Mouse (Mus musculus) kidney, adult 18-20 months (tissue): ENCODE measurements around the gene Tmem266.

Experiments
- DNase-seq: peaks from one replicate; pipeline ENCODE4 v3.0.0; 2021

Gene Tmem266

DNA sequence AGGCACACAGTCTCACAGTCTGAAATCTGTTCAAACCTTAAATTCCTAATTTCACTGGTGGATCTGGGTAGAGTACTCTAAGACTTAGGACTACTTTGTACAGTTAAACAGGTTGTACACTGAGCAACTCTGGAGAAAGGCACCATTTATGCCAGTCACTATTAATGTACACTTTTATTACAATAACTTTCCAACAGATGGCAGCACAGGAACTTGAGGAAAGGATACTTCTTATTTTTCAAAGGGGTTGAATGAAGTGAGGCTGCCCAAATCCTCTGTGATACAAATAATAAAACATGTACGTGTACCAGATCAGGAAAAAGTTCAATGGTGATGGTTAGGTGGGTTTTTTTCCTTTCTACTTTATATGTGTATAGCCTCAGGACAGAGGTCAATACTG, 141.7 kb downstream of the Tmem266 start:
- DNase-seq, result no peak

DNA sequence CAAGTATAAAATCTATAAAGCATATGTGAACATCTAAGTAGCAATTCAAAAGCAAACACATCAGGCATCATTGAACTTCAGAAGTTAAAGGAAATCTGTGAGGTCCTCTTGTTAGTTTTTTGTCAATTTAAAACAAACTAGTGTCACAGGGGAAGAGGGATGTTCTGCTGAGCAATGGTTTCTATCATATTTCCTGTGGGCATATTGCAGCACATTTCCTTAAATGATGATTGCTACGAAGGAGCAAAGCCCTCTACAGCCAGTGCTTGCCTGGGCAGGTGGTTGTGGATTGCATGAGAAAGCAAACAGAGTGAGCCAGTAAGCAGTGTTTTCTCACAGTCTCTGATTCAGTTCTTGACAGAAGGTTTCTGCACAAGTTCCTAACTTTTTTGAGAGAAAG, 149.4 kb downstream of the Tmem266 start:
- DNase-seq, result no peak

DNA sequence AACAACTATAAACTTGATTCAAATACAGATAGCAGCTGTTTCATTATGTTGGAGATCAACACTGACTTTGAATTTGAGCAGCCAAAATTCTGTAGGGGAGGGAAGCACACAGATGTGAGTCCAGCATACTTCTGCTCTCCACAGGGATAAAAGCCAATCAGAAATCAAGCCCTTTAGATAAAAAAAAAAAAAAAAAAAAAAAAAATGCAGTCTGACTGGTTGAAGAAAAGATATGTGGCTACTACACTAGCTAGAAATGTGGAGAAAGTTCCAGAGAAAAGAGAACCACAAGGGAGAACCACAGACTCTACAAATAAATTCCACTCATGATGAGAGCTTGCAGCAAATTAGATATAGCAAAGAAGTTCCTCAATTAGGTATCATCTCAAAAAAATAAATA, 152.0 kb downstream of the Tmem266 start:
- DNase-seq, result no peak

DNA sequence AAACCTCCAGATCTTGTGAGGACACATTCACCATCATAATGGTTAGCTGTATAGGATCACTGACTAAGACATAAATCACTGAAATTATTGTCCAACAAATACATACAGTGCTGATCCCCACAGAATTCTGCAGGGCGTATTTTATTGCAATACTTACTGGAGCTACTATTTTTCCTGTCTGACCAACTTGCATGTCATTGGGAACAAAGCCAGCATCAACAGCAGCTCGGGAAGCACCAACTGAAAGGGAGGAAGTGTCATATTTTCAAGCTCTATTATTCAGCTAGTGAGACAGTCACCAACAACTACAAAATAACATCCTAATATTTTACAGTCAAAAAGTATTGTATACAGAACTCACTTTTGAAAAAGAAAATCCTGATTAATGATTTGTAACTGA, 155.4 kb downstream of the Tmem266 start:
- no peak for DNase-seq
